Comparison of ENCODE assay signal across 20 mouse cellular contexts in genomic region chr2:18592221-18592620, GRCm38 (mm10).
A peak's percentile ranks its signal among the peaks of the same experiment; 100 is the strongest.
DNase-seq lines count a peak whose midpoint lies in the region; ATAC-seq and TF ChIP-seq lines count a peak whose summit lies in the region.
"Had no signal": no experiment of that assay in that cellular context is flagged by ENCODE, and none has a peak within 500 bp of the region (broad histone marks: within the 10 kb centered on the region; RNA-seq: fewer than 3 reads in every experiment).

No protein-coding gene starts in this region.

- DNase-seq in heart, adult 11 months = peak; percentile 88
- DNase-seq in heart, postnatal 36 days = no peak
- DNase-seq in naive thymus-derived CD4-positive, alpha-beta T cell, adult 2 months (ENCODE audit: low read depth) = peak; percentile 31
- peak; percentile 41 for DNase-seq in thymus, postnatal 4 days
- no peak for DNase-seq in right cerebral cortex, adult 2 months (ENCODE audit: low spot score in 2 of 2)
- DNase-seq in layer of hippocampus, postnatal 14 days (ENCODE audit: low spot score in 2 of 2) = no peak
- DNase-seq in kidney, adult 2 months = no peak
- DNase-seq: cerebellum, postnatal 10 days; gastrocnemius, postnatal 10 days; heart, postnatal 4 days; kidney, postnatal 10 days; right cerebral cortex, adult 18-20 months had no signal

- intact Hi-C loops in heart, postnatal 36 days (cut with DNase I) = no loop called here

- ATAC-seq in activated CD4-positive, CD25-positive, alpha-beta regulatory T cell, adult 4 months = peak; percentile 41
- ATAC-seq: intestine, embryonic 16.5 days; liver, embryonic 12.5 days had no signal

- no peaks in the 10 kb centered on the region for H3K36me3 ChIP-seq in kidney, adult 2 months (ENCODE audit: control insufficient read depth, insufficient read depth, low read length)
- H3K36me3 ChIP-seq: embryonic facial prominence, embryonic 10.5 days; G1E; liver, embryonic 12.5 days; midbrain, embryonic 10.5 days had no signal

- no peak for TF ChIP-seq CTCF in kidney, adult 2 months (conservative IDR thresholded peaks at IDR 0.05; ENCODE audit: insufficient read depth, insufficient read length, low read depth, low read length)

- no peak overlapping the region for H3K4me3 ChIP-seq in kidney, adult 2 months (ENCODE audit: insufficient read depth, low read depth, low read length)
- H3K4me3 ChIP-seq: embryonic facial prominence, embryonic 10.5 days; erythroblast, embryonic 14.5 days; liver, embryonic 12.5 days; midbrain, embryonic 10.5 days; myocyte had no signal

- TF ChIP-seq POLR2A in kidney, adult 2 months (IDR thresholded peaks at IDR 0.05; ENCODE audit: low read depth, low read length) = no peak

- no peaks in the 10 kb centered on the region for H3K4me1 ChIP-seq in kidney, adult 2 months (ENCODE audit: control insufficient read depth, insufficient read depth, low read length)
- H3K4me1 ChIP-seq: embryonic facial prominence, embryonic 10.5 days had no signal

- H3K27ac ChIP-seq in kidney, adult 2 months (ENCODE audit: insufficient read depth, low read depth, low read length) = no peak overlapping the region
- H3K27ac ChIP-seq: embryonic facial prominence, embryonic 10.5 days; liver, embryonic 12.5 days; midbrain, embryonic 10.5 days had no signal

- H3K27me3 ChIP-seq in kidney, adult 2 months (replicated peaks; ENCODE audit: control insufficient read depth, insufficient read depth, low read length) = no peaks in the 10 kb centered on the region
- H3K27me3 ChIP-seq: liver, embryonic 12.5 days had no signal

- 76% methylated on average over 4 of the region's 4 CpGs for WGBS in kidney, adult 2 months

Comparison
In these comparisons a context has a peak if more than half of its experiments do, and no peak if none do; other contexts are left out.
1. DNase-seq: peak in heart, adult 11 months (single experiment), naive thymus-derived CD4-positive, alpha-beta T cell, adult 2 months (single experiment) and thymus, postnatal 4 days (single experiment); none in heart, postnatal 36 days (0 of 2), right cerebral cortex, adult 2 months (0 of 2), layer of hippocampus, postnatal 14 days (0 of 2) and kidney, adult 2 months (single experiment).